Mouse (Mus musculus) embryonic fibroblast, embryonic 13.5 days (primary cell): ENCODE results near the gene 2510009E07Rik.

Experiments used
- CTCF ChIP-seq: IDR thresholded peaks from 2 replicates; pipeline ENCODE4 v1.5.1; 2011; ENCODE audit warnings: mild to moderate bottlenecking, control low read depth, low read length, moderate library complexity, borderline replicate concordance; ENCODE audit not compliant: insufficient read depth
- POLR2A ChIP-seq: IDR thresholded peaks from 2 replicates; pipeline ENCODE4 v1.6.1; 2011; ENCODE audit warnings: low read depth, mild to moderate bottlenecking, control low read depth, low read length, moderate library complexity

DNA sequence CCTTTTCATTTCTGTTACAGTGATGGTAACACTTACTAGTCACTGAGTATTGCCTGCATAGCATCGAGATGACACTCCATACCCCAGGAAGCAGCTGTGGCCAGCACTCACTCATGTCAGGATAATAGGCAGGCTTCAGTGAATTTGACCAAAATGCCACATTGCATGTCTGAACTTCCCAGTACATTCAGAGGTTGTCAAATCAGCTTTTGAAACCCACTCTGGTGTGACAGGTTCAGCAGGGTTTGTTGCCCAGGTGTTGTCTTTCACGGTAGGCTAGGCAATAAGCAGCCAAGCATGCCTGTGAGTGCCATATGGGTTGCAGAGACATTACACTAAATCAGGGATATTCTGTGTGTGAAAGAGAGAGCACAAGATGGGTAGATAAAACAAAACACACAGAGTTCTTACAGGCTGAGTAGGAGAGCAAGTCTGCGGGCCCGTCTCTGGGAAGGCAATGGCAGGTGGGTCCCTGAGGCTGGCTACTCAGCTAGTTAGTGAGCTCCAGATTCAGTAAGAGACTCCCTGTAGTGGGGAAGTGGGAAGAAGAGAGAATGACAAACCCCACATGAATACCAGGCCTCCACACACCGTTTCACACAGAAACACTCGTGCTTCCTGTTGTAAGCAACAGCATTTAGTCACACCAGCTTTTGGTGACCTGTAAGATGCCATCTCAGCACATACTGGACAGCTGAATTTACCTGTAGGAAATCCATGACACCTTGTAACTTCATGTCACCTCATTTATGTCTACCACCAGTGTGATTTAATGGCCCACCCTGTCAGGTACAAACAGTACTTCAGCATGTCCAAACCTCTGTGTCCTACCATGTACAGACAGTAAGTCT, 68.5 kb downstream of the 2510009E07Rik start:
- TF ChIP-seq CTCF (no peak), POLR2A (no peak)
